Mouse (Mus musculus): ENCODE measurements around the gene Tnik.

DNA sequence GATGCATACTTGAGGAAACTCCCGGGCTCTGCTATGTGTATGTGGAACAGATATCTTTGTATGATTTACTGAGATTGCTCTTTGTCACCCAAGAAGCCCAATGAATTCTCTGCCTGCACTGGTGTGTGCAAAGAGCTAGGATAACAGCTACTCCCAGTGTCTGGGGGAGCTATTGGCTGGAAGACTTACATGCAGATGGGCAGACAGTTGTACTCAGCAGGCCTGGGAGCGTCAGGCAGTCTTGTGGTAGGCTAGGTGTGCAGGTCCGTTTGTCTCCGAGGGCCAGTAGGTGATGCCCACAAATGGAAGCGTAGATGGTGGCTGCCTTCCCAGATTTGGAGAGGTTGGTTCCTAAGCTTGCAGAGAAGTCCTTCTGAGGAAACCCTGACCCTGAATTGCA is 2.6 kb downstream of the Tnik start:
- TF ChIP-seq POLR2A (IDR thresholded peaks at IDR 0.05; ENCODE audit: low read depth, low read length) (no peak), CTCF (conservative IDR thresholded peaks at IDR 0.05; ENCODE audit: insufficient read depth, insufficient read length, low read depth, low read length) (no peak)

Data from kidney, adult 2 months (tissue).